Mouse (Mus musculus): ENCODE data around the gene E030018B13Rik.

GRCm38 (mm10) chr7:63926492-63926891, 9.8 kb downstream of the E030018B13Rik start:
- TF ChIP-seq CTCF (IDR thresholded peaks at IDR 0.05; ENCODE audit: low read depth, low read length) = no peak
- no peak for TF ChIP-seq GATA2 (IDR thresholded peaks at IDR 0.05; ENCODE audit: borderline replicate concordance, low read depth, low read length)
